Mouse (Mus musculus) thymus, adult 2 months (tissue): Measurements from ENCODE around the gene Acvr2a.

Experiments
- CTCF ChIP-seq: fragments of 200-500 bp; IDR thresholded peaks from 2 replicates; pipeline ENCODE4 v1.5.1; 2012; ENCODE audit warnings: mild to moderate bottlenecking, control low read depth, low read length, moderate library complexity, borderline replicate concordance; ENCODE audit not compliant: control insufficient read depth, poor library complexity, insufficient read depth; ENCODE audit errors: extremely low read depth
- POLR2A ChIP-seq: fragments of 200-500 bp; IDR thresholded peaks from 2 replicates; pipeline ENCODE4 v1.6.1; 2012; ENCODE audit warnings: mild to moderate bottlenecking, low read length, control low read depth, moderate library complexity; ENCODE audit not compliant: control insufficient read depth, poor library complexity, insufficient read depth; ENCODE audit errors: extremely low read depth

GRCm38 (mm10) chr2:48826380-48826779, 12.5 kb downstream of the Acvr2a start:
- TF ChIP-seq POLR2A (no peak), CTCF (no peak)
